Mouse (Mus musculus) kidney, postnatal 0 days (tissue): ENCODE measurements around the gene Kcnc1. TPM values are rescaled to one million over a fixed set of nuclear protein-coding genes. Genes with fewer than 3 reads are reported as not detected.

Source experiments
- ATAC-seq: fragments of 200-750 bp; cut with Nextera tagmentation; replicated peaks from 2 replicates; pipeline ENCODE4 v1.8.0; 2017; ENCODE audit warnings: low read depth, moderate number of reproducible peaks, moderate TSS enrichment, moderate library complexity; ENCODE audit not compliant: low FRiP score
- DNase-seq: peaks from one replicate; pipeline ENCODE4 v3.0.0-alpha.2; 2016; ENCODE audit warnings: low spot score
- H3K27ac ChIP-seq: fragments of 300-500 bp; sonication (generic); 2 replicates; pipeline ENCODE4 v1.5.1; 2014; ENCODE audit warnings: mild to moderate bottlenecking
- H3K27me3 ChIP-seq: fragments of 300-500 bp; sonication (generic); 2 replicates; pipeline ENCODE4 v1.6.1; 2014; ENCODE audit warnings: low read length, mixed read lengths; ENCODE audit not compliant: insufficient read depth
- H3K36me3 ChIP-seq: fragments of 300-500 bp; sonication (generic); 2 replicates; pipeline ENCODE4 v1.6.1; 2014; ENCODE audit warnings: low read length, mixed read lengths; ENCODE audit not compliant: insufficient read depth
- H3K4me1 ChIP-seq: fragments of 300-500 bp; sonication (generic); replicated peaks from 2 replicates; pipeline ENCODE4 v1.6.1; 2014; ENCODE audit warnings: antibody characterized with exemption, low read length, mixed read lengths; ENCODE audit not compliant: insufficient read depth
- H3K4me2 ChIP-seq: fragments of 300-500 bp; sonication (generic); 2 replicates; pipeline ENCODE4 v1.6.1; 2014; ENCODE audit warnings: mild to moderate bottlenecking, low read length, moderate library complexity, mixed read lengths
- H3K4me3 ChIP-seq: fragments of 300-500 bp; sonication (generic); replicated peaks from 2 replicates; pipeline ENCODE4 v1.5.1; 2014; ENCODE audit warnings: low read depth, low read length
- H3K9ac ChIP-seq: fragments of 300-500 bp; sonication (generic); 2 replicates; pipeline ENCODE4 v1.6.1; 2014; ENCODE audit warnings: low read depth, low read length
- H3K9me3 ChIP-seq: fragments of 300-500 bp; sonication (generic); replicated peaks from 2 replicates; pipeline ENCODE4 v1.6.1; 2016; ENCODE audit warnings: low read length, inconsistent platforms, mixed read lengths
- CTCF ChIP-seq: IDR thresholded peaks from 2 replicates; pipeline ENCODE4 v1.5.1; 2016; ENCODE audit warnings: antibody characterized with exemption, low read depth, mild to moderate bottlenecking, moderate library complexity
- WGBS: fragments of 180-500 bp; shearing (Covaris S2); extraction: QIAGEN DNeasy Blood & Tissue Kit; methylation state at CpG from one replicate; pipeline ENCODE4 v1.1.7; 2014; 5-methylcytosine and 5-hydroxymethylcytosine counted together
- polyA plus RNA-seq: library from polyadenylated mRNA; unstranded; fragments of >200 nt; fragmentation: Nextera tagmentation; extraction: Ambion mirVana; gene quantifications from 2 replicates; pipeline ENCODE4 v1.2.1, GENCODE M21; 2015

Kcnc1 gene
- polyA plus RNA-seq, 1 experiment from 2014 or later, result 0.08 TPM

DNA sequence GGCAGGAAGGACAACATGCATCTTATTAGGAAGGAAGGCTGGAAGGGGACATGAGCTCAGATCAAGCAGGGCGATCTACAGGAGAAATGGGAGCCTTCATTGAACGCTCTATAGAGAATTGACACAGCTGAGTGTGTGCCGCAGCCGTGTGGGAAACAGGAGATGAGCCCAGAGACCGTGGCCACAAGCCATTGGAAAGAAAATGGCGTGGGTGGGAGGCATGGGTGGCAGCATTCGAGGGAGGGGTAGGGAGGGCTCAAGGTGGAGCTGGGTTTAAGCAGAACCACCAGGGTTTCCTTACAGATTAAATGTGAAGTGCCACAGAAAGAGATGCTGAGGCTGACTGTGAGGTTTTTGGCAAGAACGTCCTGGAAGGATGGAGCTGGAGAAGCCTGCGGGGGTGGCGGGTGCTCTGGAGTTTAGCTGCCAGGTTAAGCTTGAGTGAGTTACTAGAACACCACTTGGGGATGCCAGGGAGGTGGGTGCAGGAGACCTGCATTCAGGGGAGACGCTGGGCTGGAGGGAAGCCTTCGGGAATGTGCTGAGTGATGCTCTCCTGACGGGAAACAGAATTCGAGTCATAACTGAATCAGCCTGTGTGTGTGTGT is 19.6 kb downstream of the Kcnc1 start:
- no peaks in the 10 kb centered on the region for H3K36me3 ChIP-seq
- H3K4me1 ChIP-seq, result no peaks in the 10 kb centered on the region
- no peaks in the 10 kb centered on the region for H3K9me3 ChIP-seq
- H3K27me3 ChIP-seq, result no peaks in the 10 kb centered on the region
- H3K4me3 ChIP-seq, result no peak overlapping the region
- H3K9ac ChIP-seq, result no peak overlapping the region
- H3K4me2 ChIP-seq, result no peak overlapping the region
- DNase-seq, result no peak
- WGBS, result 54% methylated on average over 14 of the region's 14 CpGs
- H3K27ac ChIP-seq, result no peak overlapping the region
- no peak for ATAC-seq
- TF ChIP-seq CTCF, result no peak

DNA sequence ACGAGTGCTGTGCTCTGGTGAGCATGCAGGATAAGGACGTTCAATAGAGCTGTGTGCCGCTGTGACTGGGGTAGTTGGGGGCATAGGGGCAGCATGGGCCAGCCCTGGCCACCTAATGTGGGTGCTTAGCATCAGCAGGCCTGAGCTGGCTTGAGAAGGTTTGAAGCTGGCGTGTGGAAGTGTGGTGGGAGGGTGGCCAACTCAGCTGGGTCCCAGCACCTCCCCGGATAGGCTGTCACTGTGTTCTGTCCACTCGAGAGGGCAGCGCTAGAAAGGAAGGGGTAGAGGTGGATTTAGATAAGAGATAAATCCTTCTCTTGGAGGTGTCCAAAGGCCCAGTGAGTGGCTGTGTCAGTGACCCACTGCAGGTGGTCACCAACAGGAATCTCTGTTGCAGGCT is 21.2 kb downstream of the Kcnc1 start:
- no peaks in the 10 kb centered on the region for H3K9me3 ChIP-seq
- 69% methylated on average over 7 of the region's 7 CpGs for WGBS
- no peak for ATAC-seq

DNA sequence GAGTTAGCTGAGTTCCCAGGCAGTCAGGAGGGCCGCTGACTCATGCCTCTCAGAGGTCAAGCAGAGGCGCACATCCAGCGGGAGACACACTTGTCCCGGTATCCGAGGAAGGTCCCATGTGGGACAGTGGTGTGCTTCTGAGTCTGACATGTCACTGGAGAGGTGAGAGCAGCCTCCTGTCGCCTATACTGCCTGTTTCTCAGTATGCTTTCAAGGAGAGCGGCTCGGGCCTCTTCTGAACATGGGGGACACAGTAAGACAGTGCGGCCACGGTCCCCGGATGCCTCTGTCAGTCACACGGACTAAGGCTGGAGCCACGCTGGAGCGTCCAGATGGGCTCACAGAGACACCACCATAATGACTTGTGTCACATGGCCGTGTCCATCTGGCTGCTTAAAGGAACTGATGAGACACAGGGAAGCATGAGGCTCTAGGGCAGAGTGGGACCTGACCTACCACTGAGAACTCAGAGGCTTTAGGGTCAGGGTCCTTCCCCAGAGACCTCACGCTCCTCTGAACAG is 21.9 kb downstream of the Kcnc1 start:
- no peak for ATAC-seq
- DNase-seq, result no peak
- WGBS, result 75% methylated on average over 16 of the region's 16 CpGs
- Histone ChIP-seq H3K4me1 (no peaks in the 10 kb centered on the region), H3K9ac (no peak overlapping the region), H3K27me3 (no peaks in the 10 kb centered on the region), H3K4me2 (no peak overlapping the region), H3K36me3 (no peaks in the 10 kb centered on the region), H3K9me3 (no peaks in the 10 kb centered on the region), H3K27ac (no peak overlapping the region), H3K4me3 (no peak overlapping the region)
- no peak for TF ChIP-seq CTCF

More for the DNA sequence above, 21.2 kb downstream of the Kcnc1 start:
- Histone ChIP-seq H3K9ac (no peak overlapping the region), H3K36me3 (no peaks in the 10 kb centered on the region), H3K4me3 (no peak overlapping the region), H3K27ac (no peak overlapping the region), H3K27me3 (no peaks in the 10 kb centered on the region), H3K4me1 (no peaks in the 10 kb centered on the region), H3K4me2 (no peak overlapping the region)
- no peak for TF ChIP-seq CTCF
- DNase-seq, result no peak

DNA sequence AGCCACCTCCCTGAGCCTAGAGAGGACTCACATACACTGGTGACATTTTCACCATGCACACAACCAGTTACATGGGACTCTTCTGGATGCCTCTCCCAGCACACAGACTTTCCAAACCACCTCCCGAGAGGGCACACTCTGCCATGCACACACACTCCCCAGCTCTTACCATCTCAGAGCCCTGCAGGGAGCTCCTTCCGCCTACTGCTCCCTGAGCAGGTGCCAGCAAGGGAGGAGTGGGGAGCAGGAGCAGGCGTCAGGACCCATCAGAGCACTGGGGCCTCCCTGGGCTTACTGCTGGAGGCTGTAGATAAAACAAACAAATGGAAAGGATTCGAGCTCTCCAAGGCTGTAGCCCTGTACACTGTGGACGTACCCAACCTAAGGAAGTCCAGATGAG is 25.2 kb downstream of the Kcnc1 start:
- ATAC-seq, result no peak
- no peak for TF ChIP-seq CTCF
- H3K9me3 ChIP-seq, result no peaks in the 10 kb centered on the region
- H3K9ac ChIP-seq, result no peak overlapping the region
- no peak overlapping the region for H3K4me3 ChIP-seq
- H3K27ac ChIP-seq, result no peak overlapping the region
- no peak overlapping the region for H3K4me2 ChIP-seq
- 34% methylated on average over 5 of the region's 5 CpGs for WGBS
- no peak for DNase-seq
- no peaks in the 10 kb centered on the region for H3K36me3 ChIP-seq
- H3K4me1 ChIP-seq, result no peaks in the 10 kb centered on the region
- H3K27me3 ChIP-seq, result no peaks in the 10 kb centered on the region

DNA sequence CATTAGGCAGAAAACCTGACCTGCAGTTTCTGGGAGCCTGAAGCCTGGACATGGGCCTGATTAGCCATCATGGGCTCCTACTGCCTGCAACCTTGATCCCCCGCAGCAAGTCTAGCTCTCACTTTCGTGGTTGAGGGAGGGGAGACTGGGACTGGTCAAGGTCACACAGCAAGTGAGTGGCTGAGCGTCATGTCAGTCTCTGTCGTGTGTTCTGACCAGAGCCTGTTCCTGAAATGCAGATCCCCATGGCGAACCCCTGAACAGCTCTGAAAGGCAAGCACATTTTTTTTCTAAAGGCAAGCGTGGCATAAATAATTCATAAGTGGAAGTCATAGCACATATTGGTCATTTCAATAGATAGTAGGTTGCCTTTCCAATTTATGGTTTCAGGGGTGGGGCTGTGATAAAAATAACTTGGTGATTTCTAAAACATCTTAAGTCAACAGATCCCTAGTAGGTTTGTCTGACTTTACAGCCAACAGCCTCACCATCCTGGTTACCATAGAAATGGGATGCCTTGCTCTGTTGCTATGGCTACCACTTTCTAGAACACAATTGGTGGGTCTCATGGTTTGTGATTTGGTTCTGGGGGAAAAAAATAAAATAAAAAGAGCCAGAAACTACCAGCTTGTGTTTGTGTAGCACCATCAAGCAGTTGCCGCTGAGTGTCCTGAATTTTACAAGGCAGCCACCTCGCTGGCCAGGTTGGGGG is 25.9 kb downstream of the Kcnc1 start:
- Histone ChIP-seq H3K27me3 (no peaks in the 10 kb centered on the region), H3K4me3 (no peak overlapping the region), H3K9me3 (no peaks in the 10 kb centered on the region), H3K4me1 (no peaks in the 10 kb centered on the region), H3K36me3 (no peaks in the 10 kb centered on the region), H3K9ac (no peak overlapping the region), H3K4me2 (no peak overlapping the region), H3K27ac (no peak overlapping the region)
- WGBS, result 73% methylated on average over 8 of the region's 8 CpGs
- no peak for TF ChIP-seq CTCF
- DNase-seq (no peak), ATAC-seq (no peak)

DNA sequence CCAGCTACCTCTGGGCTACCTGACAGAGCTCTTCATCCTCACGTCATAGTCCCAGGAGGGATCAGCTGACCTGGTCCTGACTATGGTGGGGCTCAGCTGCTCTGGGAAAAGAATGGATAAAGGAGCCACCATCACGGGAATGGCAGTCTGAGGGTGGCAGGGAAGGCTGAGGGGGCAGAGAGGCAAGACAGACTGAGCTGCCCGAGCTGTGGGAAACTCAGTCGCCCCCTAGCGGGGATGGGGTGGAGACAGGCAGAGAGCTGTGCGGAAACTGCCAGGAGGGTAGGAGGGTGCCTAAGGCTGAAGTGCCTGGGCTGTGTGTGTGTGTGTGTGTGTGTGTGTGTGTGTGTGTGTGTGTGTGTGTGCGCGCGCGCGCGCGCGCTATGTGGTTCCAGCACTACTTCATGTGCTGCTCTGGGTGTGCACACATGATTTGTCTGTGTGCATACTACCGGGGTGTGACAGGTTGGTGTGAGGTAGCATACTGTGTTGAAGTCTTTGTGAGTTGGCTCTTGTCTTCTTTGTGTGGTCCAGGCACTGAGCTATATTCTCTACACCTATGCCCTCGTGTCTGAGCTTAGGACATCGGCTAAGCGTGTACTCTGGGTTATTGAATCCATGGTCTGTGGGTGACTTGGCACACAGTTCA is 26.6 kb downstream of the Kcnc1 start:
- no peak overlapping the region for H3K27ac ChIP-seq
- H3K27me3 ChIP-seq, result no peaks in the 10 kb centered on the region
- 0 out of 2 replicates have a peak, but pooled peaks have one; percentile 7 for ATAC-seq
- H3K4me1 ChIP-seq, result no peaks in the 10 kb centered on the region
- peak; percentile 57 for TF ChIP-seq CTCF
- 49% methylated on average over 18 of the region's 18 CpGs for WGBS
- H3K36me3 ChIP-seq, result no peaks in the 10 kb centered on the region
- no peak overlapping the region for H3K4me2 ChIP-seq
- no peak overlapping the region for H3K9ac ChIP-seq
- DNase-seq, result peak; percentile 29
- no peak overlapping the region for H3K4me3 ChIP-seq
- no peaks in the 10 kb centered on the region for H3K9me3 ChIP-seq
